Mouse (Mus musculus) left cerebral cortex, postnatal 36 days (tissue): ENCODE results near the gene Psmg1. TPM values are rescaled to one million over a fixed set of nuclear protein-coding genes. Genes with fewer than 3 reads are reported as not detected.
"Not testable (repeated sequence)": the region's sequence is repeated elsewhere in the genome, so short reads cannot be mapped to it uniquely, and the experiment has no call there.

ENCODE experiments used
- DNase-seq, 2 experiments: peaks; one replicate each; pipeline ENCODE4 v3.0.0; 2021 to 2022; ENCODE audit warnings: low spot score in 2 of 2, mixed read lengths in 1 of 2
- intact Hi-C: fragments of 180-260 bp; cut with DNase I; formaldehyde crosslinking; loops from one replicate; pipeline ENCODE4 v1.15.1; 2025
- microRNA-seq: library from miRNA; unstranded; fragments of <30 nt; microRNA quantifications from one replicate; pipeline ENCODE4 v1.2.0, GENCODE M21; 2022
- total RNA-seq, 2 experiments: library from RNA; stranded (reverse); gene quantifications; 2 replicates each; pipeline ENCODE4 v1.2.3; 2021

The Psmg1 gene
- total RNA-seq, 2 experiments from 2014 or later = 14.5 to 15.3 TPM

GRCm38 (mm10) chr16:95961484-95961883 lies 29.3 kb downstream of the Psmg1 start:
- intact Hi-C loops = loop anchor here (5.0 kb wide), 2 partner anchors 494 to 609 kb away; no protein-coding TSS in a partner anchor
- not testable (repeated sequence) for DNase-seq

- intact Hi-C loops = loop anchor here (5.0 kb wide), 2 partner anchors 493 to 608 kb away; no protein-coding TSS in a partner anchor
- not testable (repeated sequence) for DNase-seq
Observed at GRCm38 (mm10) chr16:95960689-95961088, 30.1 kb downstream of the Psmg1 start.

GRCm38 (mm10) chr16:95958080-95958479 lies 32.7 kb downstream of the Psmg1 start:
- DNase-seq = no peak
- intact Hi-C loops = no loop called here

- DNase-seq = no peak
- intact Hi-C loops = no loop called here
Observed at GRCm38 (mm10) chr16:95956618-95957017, 34.1 kb downstream of the Psmg1 start.

- intact Hi-C loops = no loop called here
- DNase-seq = no peak
Observed at GRCm38 (mm10) chr16:95955716-95956346, 34.9 kb downstream of the Psmg1 start.

- DNase-seq = no peak
Observed at GRCm38 (mm10) chr16:95954341-95954740, 36.4 kb downstream of the Psmg1 start.

GRCm38 (mm10) chr16:95953159-95953650 lies 37.6 kb downstream of the Psmg1 start:
- intact Hi-C loops = no loop called here
- DNase-seq = no peak

More at GRCm38 (mm10) chr16:95954341-95954740, 36.4 kb downstream of the Psmg1 start:
- intact Hi-C loops = no loop called here

- intact Hi-C loops = no loop called here
- no peak for DNase-seq
Observed at GRCm38 (mm10) chr16:95951471-95951870, 39.3 kb downstream of the Psmg1 start.

- peak; percentile 65 to 75 for DNase-seq
- intact Hi-C loops = loop anchor here (2.0 to 5.0 kb wide), 4 partner anchors 243 to 593 kb away; partner anchors contain the start of gene Ets2
Observed at GRCm38 (mm10) chr16:95945389-95946311, 45.1 kb downstream of the Psmg1 start.

- intact Hi-C loops = no loop called here
- DNase-seq = no peak
Observed at GRCm38 (mm10) chr16:95943186-95943585, 47.6 kb downstream of the Psmg1 start.

GRCm38 (mm10) chr16:95941575-95941974 lies 49.2 kb downstream of the Psmg1 start:
- intact Hi-C loops = no loop called here
- DNase-seq = no peak

GRCm38 (mm10) chr16:95935495-95935961 lies 55.2 kb downstream of the Psmg1 start:
- intact Hi-C loops = no loop called here
- DNase-seq = no peak

GRCm38 (mm10) chr16:95932860-95933259 lies 57.9 kb downstream of the Psmg1 start:
- DNase-seq = no peak

GRCm38 (mm10) chr16:95931509-95931908 lies 59.3 kb downstream of the Psmg1 start:
- intact Hi-C loops = no loop called here
- no peak for DNase-seq

More at GRCm38 (mm10) chr16:95932860-95933259, 57.9 kb downstream of the Psmg1 start:
- intact Hi-C loops = no loop called here

Small RNA genes within 50 kb of the gene (microRNA-seq; reads per million reads assigned to microRNA genes)
- gene Gm27833 = not detected

Other genes starting within 250 kb of the Psmg1 start
- 100 to 1,000 TPM; 127 to 154 TPM for gene Brwd1, start 91.6 kb upstream of the Psmg1 start, total RNA-seq
- 10 to 100 TPM; 56.2 to 58.2 TPM for gene Hmgn1, start 136.8 kb upstream of the Psmg1 start, total RNA-seq
- 10 to 100 TPM; 67.9 to 69.4 TPM for gene Wrb, start 154.4 kb upstream of the Psmg1 start, total RNA-seq
- gene Lca5l, start 201.3 kb upstream of the Psmg1 start, total RNA-seq = 1 to 10 TPM; 1.2 to 2.4 TPM
- gene Sh3bgr, start 209.5 kb upstream of the Psmg1 start, total RNA-seq = 1 to 10 TPM; 1.2 to 2.7 TPM
- 10 to 100 TPM; 19.5 to 19.9 TPM for gene B3galt5, start 244.8 kb upstream of the Psmg1 start, total RNA-seq